8 mouse cellular contexts compared by ENCODE assay signal in the genomic region with DNA sequence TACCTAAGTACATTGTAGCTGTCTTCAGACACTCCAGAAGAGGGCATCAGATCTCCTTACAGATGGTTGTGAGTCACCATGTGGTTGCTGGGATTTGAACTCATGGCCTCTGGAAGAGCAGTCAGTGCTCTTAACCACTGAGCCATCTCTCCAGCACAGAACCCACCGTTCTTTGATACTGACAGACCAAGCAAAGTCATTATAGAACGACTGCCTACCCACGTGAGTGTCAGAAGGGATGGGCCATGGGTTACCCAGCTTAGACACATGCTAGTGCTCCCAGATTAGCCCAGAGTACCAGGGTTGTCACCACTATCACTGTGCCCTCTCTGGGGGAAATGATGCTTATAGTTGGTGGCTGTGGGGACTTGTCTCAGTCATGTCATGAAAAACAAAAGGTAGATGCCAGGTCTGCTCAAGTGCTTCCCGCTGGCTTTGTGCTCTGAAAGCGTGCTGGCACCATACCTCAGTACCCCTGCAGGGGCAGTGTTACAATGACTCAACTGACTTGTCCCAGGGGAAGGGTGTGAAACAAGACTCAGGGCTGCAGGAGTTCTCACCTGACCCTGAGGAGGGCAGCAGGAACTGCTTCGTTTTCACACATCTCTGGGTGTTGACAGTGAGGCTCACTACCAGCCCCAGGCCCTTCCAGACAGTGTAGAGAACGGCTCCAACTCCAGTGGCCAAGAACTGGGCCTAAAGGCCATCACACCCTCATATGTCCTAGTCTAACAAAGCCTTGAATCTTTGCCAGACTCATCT.
A peak's percentile ranks its signal among the peaks of the same experiment; 100 is the strongest.
DNase-seq lines count a peak whose midpoint lies in the region; ATAC-seq and TF ChIP-seq lines count a peak whose summit lies in the region.

No protein-coding gene starts in this region.

- ATAC-seq in erythroblast, adult 5-6 weeks (replicated peaks; ENCODE audit: low FRiP score, poor library complexity, severe bottlenecking): peak; percentile 41
- ATAC-seq in limb, embryonic 15.5 days (ENCODE audit: insufficient number of reproducible peaks, low FRiP score, low TSS enrichment, low read depth): no peak
- peak; percentile 24 for ATAC-seq in stomach, embryonic 15.5 days (ENCODE audit: insufficient read depth, low FRiP score, low read depth)

- no peak overlapping the region for H3K4me3 ChIP-seq in heart, adult 2 months
- H3K4me3 ChIP-seq in limb, embryonic 15.5 days: no peak overlapping the region
- H3K4me3 ChIP-seq in stomach, embryonic 15.5 days (replicated peaks): no peak overlapping the region

- DNase-seq in heart, adult 2 months: no peak
- DNase-seq in heart, adult 9 months (ENCODE audit: low spot score in 2 of 2): no peak
- peak; percentile 53 for DNase-seq in A20 (ENCODE audit: low read depth, low spot score)
- DNase-seq in ovary, postnatal 36 days (ENCODE audit: low spot score): no peak
- no peak for DNase-seq in kidney, adult 18-20 months

- peak overlapping the region; percentile 8; the same call in 1 of the 2 replicates for H3K9ac ChIP-seq in heart, adult 2 months (ENCODE audit: low read depth, low read length)
- no peak overlapping the region for H3K9ac ChIP-seq in limb, embryonic 15.5 days
- no peak overlapping the region for H3K9ac ChIP-seq in stomach, embryonic 15.5 days

- 52% methylated on average over 7 of the region's 7 CpGs for WGBS in heart, adult 2 months
- WGBS in limb, embryonic 15.5 days: 51% methylated on average over 7 of the region's 7 CpGs
- WGBS in stomach, embryonic 15.5 days: 52% methylated on average over 7 of the region's 7 CpGs

- 0 out of 2 replicates have a peak, but pooled peaks cover under 1% of the 10 kb centered on the region for H3K36me3 ChIP-seq in heart, adult 2 months (ENCODE audit: control insufficient read depth, insufficient read depth, low read length)
- H3K36me3 ChIP-seq in limb, embryonic 15.5 days: no peaks in the 10 kb centered on the region
- no peaks in the 10 kb centered on the region for H3K36me3 ChIP-seq in stomach, embryonic 15.5 days

- no peaks in the 10 kb centered on the region for H3K9me3 ChIP-seq in limb, embryonic 15.5 days
- H3K9me3 ChIP-seq in stomach, embryonic 15.5 days: no peaks in the 10 kb centered on the region

- TF ChIP-seq CTCF in heart, adult 2 months (IDR thresholded peaks at IDR 0.05): no peak

- no peak for TF ChIP-seq EP300 in heart, adult 2 months (IDR thresholded peaks at IDR 0.05; ENCODE audit: insufficient read depth, low read depth, low read length)

- peaks cover 26% of the 10 kb centered on the region for H3K4me1 ChIP-seq in heart, adult 2 months (ENCODE audit: control insufficient read depth, insufficient read depth, low read length)
- H3K4me1 ChIP-seq in limb, embryonic 15.5 days: peaks cover 31% of the 10 kb centered on the region
- H3K4me1 ChIP-seq in stomach, embryonic 15.5 days: peaks cover 21% of the 10 kb centered on the region

- peak overlapping the region; percentile 57 for H3K27ac ChIP-seq in heart, adult 2 months
- H3K27ac ChIP-seq in limb, embryonic 15.5 days: peak overlapping the region; percentile 55; the same call in 1 of the 2 replicates
- no peak overlapping the region for H3K27ac ChIP-seq in stomach, embryonic 15.5 days

- intact Hi-C loops in heart, adult 2 months (cut with DNase I): loop anchor here (1.0 to 5.0 kb wide), 2 partner anchors 23 to 92 kb away; no protein-coding TSS in a partner anchor

- no peaks in the 10 kb centered on the region for H3K27me3 ChIP-seq in heart, adult 2 months (ENCODE audit: control insufficient read depth, insufficient read depth, low read length)
- no peaks in the 10 kb centered on the region for H3K27me3 ChIP-seq in limb, embryonic 15.5 days
- H3K27me3 ChIP-seq in stomach, embryonic 15.5 days (replicated peaks): no peaks in the 10 kb centered on the region

- no peak overlapping the region for H3K4me2 ChIP-seq in limb, embryonic 15.5 days
- H3K4me2 ChIP-seq in stomach, embryonic 15.5 days: no peak overlapping the region

- TF ChIP-seq POLR2A in heart, adult 2 months (IDR thresholded peaks at IDR 0.05; ENCODE audit: insufficient read depth, low read depth, low read length): no peak

- no peaks in the 10 kb centered on the region for H3K79me2 ChIP-seq in heart, adult 2 months (replicated peaks; ENCODE audit: control insufficient read depth, insufficient read depth, low read length)
